Mouse (Mus musculus): ENCODE data around the gene Fermt1.

Gene Fermt1

DNA sequence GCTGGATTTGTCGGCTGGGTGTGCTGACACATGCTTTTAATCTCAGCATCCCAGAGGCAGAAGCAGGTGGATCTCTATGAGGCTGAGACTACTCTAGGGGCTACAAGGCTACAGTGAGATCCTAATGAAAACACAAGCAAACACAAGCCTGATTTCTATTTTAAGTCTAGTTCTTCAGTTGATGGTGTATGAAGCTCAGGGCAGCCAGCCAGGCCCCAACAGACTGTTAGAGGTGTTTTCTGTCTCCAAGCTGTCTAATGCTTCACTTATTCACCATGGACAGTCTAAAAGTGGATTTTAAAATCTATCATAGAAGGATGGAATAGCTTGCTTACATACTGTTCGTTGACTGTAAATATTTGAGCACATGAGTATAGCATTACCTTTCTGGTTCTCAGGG is 84.2 kb downstream of the Fermt1 start:
- DNase-seq (ENCODE audit: low read depth, low spot score), result no peak

DNA sequence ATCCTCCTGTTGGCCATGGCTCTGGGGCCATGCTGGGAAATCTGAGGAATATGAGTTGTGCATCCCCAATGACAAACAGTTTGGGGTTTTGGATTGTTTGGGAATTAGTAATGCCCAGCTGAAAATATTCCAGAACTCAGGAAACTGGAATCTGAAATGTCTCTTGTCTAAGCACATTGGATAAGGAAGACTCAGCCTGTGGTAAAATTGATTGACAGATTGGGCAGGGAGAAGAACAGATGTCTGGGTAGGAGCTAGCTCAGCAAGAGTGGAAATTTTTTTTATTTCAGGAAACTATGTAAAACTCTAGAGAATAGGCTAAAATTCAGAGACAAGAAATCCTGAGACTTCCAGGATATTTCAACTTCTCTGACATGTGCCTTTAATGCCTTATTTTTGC is 85.3 kb downstream of the Fermt1 start:
- no peak for DNase-seq (ENCODE audit: low read depth, low spot score)

DNA sequence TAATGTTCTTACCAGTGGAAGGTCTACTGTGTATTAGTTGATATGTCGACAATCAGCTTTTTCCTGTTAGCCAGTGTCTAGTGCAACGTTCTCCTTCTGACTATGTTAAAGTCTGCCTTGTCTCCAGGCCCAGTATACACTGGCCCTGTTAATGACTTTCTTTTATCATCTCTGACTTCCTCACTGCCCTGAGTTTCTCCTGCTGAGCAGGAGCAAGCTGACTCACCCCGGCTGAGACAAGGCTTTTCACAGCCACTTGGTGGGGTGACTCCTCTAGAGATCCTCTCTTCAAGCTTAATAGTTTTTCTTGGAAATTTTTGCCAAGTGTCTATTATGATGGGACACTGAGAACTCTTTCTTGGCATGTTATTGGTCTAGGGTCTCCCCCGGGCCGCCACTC is 89.4 kb downstream of the Fermt1 start:
- no peak for DNase-seq (ENCODE audit: low read depth, low spot score)

Data from forelimb bud, embryonic 11.5 days (tissue).